Mouse (Mus musculus): ENCODE results near the gene 4931409K22Rik. TPM values are rescaled to one million over a fixed set of nuclear protein-coding genes. Genes with fewer than 3 reads are reported as not detected.

Gene 4931409K22Rik
- polyA plus RNA-seq, 1 experiment = not detected

GRCm38 (mm10) chr5:24542643-24543042, 14.0 kb downstream of the 4931409K22Rik start:
- Histone ChIP-seq H3K79me2 (ENCODE audit: control insufficient read depth, insufficient read depth) (no peaks in the 10 kb centered on the region), H3K27me3 (ENCODE audit: control insufficient read depth, insufficient read depth, insufficient read length) (peaks cover 25% of the 10 kb centered on the region), H3K36me3 (ENCODE audit: control insufficient read depth, insufficient read depth) (no peaks in the 10 kb centered on the region), H3K4me3 (no peak overlapping the region), H3K4me2 (ENCODE audit: low read depth) (no peak overlapping the region), H3ac (ENCODE audit: control insufficient read depth, insufficient read length) (no peak overlapping the region)
- TF ChIP-seq TCF12 (IDR thresholded peaks at IDR 0.05; ENCODE audit: insufficient read depth, poor library complexity, severe bottlenecking) = no peak
- TF ChIP-seq REST (IDR thresholded peaks at IDR 0.05; ENCODE audit: insufficient read depth, insufficient read length) = no peak
- TF ChIP-seq MYOG (IDR thresholded peaks at IDR 0.05; ENCODE audit: control insufficient read depth in 1 of 3, insufficient read depth in 1 of 3, insufficient read length in 2 of 3, low read depth in 2 of 3) = no peak
- TF ChIP-seq USF1 (IDR thresholded peaks at IDR 0.05; ENCODE audit: low read depth) = no peak
- no peak for TF ChIP-seq E2F4 (IDR thresholded peaks at IDR 0.05; ENCODE audit: insufficient read depth)
- TF ChIP-seq POLR2A (IDR thresholded peaks at IDR 0.05; ENCODE audit: insufficient read length, low read depth) = no peak
- TF ChIP-seq SRF (IDR thresholded peaks at IDR 0.05; ENCODE audit: control insufficient read depth, insufficient read length, low read depth) = no peak
- no peak for TF ChIP-seq MAX (IDR thresholded peaks at IDR 0.05; ENCODE audit: low read depth)
- no peak for TF ChIP-seq MYOD1 (IDR thresholded peaks at IDR 0.05; ENCODE audit: control insufficient read depth in 1 of 3, insufficient read length in 2 of 3, low read depth in 2 of 3)
- TF ChIP-seq CEBPB (IDR thresholded peaks at IDR 0.05; ENCODE audit: insufficient read depth, poor library complexity, severe bottlenecking) = no peak
- TF ChIP-seq POLR2AphosphoS2 (IDR thresholded peaks at IDR 0.05; ENCODE audit: insufficient read length, low read depth) = no peak
- TF ChIP-seq TCF3 (IDR thresholded peaks at IDR 0.05; ENCODE audit: insufficient read length, low read depth) = no peak

GRCm38 (mm10) chr5:24541144-24541569, 15.5 kb downstream of the 4931409K22Rik start:
- H3K36me3 ChIP-seq (ENCODE audit: control insufficient read depth, insufficient read depth) = no peaks in the 10 kb centered on the region
- no peak overlapping the region for H3K4me3 ChIP-seq
- no peak overlapping the region for H3ac ChIP-seq (ENCODE audit: control insufficient read depth, insufficient read length)
- no peaks in the 10 kb centered on the region for H3K79me2 ChIP-seq (ENCODE audit: control insufficient read depth, insufficient read depth)
- no peak overlapping the region for H3K4me2 ChIP-seq (ENCODE audit: low read depth)
- no peak for TF ChIP-seq TCF12 (IDR thresholded peaks at IDR 0.05; ENCODE audit: insufficient read depth, poor library complexity, severe bottlenecking)
- no peak for TF ChIP-seq TCF3 (IDR thresholded peaks at IDR 0.05; ENCODE audit: insufficient read length, low read depth)
- no peak for TF ChIP-seq E2F4 (IDR thresholded peaks at IDR 0.05; ENCODE audit: insufficient read depth)
- no peak for TF ChIP-seq MYOG (IDR thresholded peaks at IDR 0.05; ENCODE audit: control insufficient read depth in 1 of 3, insufficient read depth in 1 of 3, insufficient read length in 2 of 3, low read depth in 2 of 3)
- no peak for TF ChIP-seq MYOD1 (IDR thresholded peaks at IDR 0.05; ENCODE audit: control insufficient read depth in 1 of 3, insufficient read length in 2 of 3, low read depth in 2 of 3)
- TF ChIP-seq MAX (IDR thresholded peaks at IDR 0.05; ENCODE audit: low read depth) = no peak
- TF ChIP-seq REST (IDR thresholded peaks at IDR 0.05; ENCODE audit: insufficient read depth, insufficient read length) = no peak
- no peak for TF ChIP-seq CEBPB (IDR thresholded peaks at IDR 0.05; ENCODE audit: insufficient read depth, poor library complexity, severe bottlenecking)
- TF ChIP-seq SRF (IDR thresholded peaks at IDR 0.05; ENCODE audit: control insufficient read depth, insufficient read length, low read depth) = no peak
- H3K27me3 ChIP-seq (ENCODE audit: control insufficient read depth, insufficient read depth, insufficient read length) = peaks cover 38% of the 10 kb centered on the region

DNA sequence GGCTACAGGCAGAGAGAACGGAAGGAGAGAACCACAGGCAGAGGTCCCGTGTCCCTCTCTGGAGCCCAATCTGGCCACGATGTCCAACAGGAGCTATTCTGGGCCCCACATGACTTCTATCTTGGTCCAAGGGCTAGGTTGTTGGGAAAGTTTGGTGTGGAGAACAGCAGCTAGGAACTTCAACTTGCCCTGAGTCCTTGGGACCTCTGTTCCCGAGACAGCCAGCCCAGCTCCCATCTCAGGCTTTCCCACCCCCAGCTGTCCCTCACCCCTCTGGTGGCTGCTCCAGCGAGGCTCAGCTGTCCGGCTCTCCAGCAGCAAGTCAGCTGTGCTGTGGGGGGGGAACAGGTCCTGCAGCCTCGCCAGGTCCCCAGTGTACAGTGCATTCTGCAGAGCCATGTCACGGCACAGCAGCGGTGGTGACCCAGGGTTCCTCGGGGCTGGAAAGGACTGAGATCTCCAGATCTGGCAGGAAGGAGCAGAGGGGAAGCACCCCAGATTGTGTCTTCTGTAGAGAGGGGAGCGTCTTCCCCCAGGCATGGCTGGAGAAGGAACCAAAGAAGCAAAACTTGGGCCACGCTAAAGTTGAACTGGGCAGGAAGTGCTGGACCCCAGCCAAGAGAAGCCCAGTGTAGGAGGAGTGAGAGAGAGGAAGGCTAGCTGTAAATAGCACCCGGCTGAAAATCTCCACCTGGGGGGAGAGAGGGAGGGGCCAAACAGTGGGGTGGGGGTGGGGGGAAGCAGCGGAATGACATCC, 16.0 kb downstream of the 4931409K22Rik start, which contains the start of gene Asb10:
Asb10 (minus strand) TSS at position 592 of the 757 bp plus-strand sequence.
- no peak within 1 kb of the TSS for H3K4me3 ChIP-seq
- no peak for TF ChIP-seq SRF (IDR thresholded peaks at IDR 0.05; ENCODE audit: control insufficient read depth, insufficient read length, low read depth)
- peak; percentile 63 to 91 (median 89) for TF ChIP-seq MYOG (IDR thresholded peaks at IDR 0.05; ENCODE audit: control insufficient read depth in 1 of 3, insufficient read depth in 1 of 3, insufficient read length in 2 of 3, low read depth in 2 of 3)
- TF ChIP-seq REST (IDR thresholded peaks at IDR 0.05; ENCODE audit: insufficient read depth, insufficient read length) = no peak
- TF ChIP-seq MAX (IDR thresholded peaks at IDR 0.05; ENCODE audit: low read depth) = no peak
- TF ChIP-seq CEBPB (IDR thresholded peaks at IDR 0.05; ENCODE audit: insufficient read depth, poor library complexity, severe bottlenecking) = no peak
- TF ChIP-seq MYOD1 (IDR thresholded peaks at IDR 0.05; ENCODE audit: control insufficient read depth in 1 of 3, insufficient read length in 2 of 3, low read depth in 2 of 3) = peak in 2 of 3 experiments; percentile 45 to 83
- TF ChIP-seq E2F4 (IDR thresholded peaks at IDR 0.05; ENCODE audit: insufficient read depth) = no peak
- TF ChIP-seq POLR2AphosphoS2 (IDR thresholded peaks at IDR 0.05; ENCODE audit: insufficient read length, low read depth) = no peak
- H3K27me3 ChIP-seq (ENCODE audit: control insufficient read depth, insufficient read depth, insufficient read length) = peaks cover 44% of the 10 kb centered on the region

DNA sequence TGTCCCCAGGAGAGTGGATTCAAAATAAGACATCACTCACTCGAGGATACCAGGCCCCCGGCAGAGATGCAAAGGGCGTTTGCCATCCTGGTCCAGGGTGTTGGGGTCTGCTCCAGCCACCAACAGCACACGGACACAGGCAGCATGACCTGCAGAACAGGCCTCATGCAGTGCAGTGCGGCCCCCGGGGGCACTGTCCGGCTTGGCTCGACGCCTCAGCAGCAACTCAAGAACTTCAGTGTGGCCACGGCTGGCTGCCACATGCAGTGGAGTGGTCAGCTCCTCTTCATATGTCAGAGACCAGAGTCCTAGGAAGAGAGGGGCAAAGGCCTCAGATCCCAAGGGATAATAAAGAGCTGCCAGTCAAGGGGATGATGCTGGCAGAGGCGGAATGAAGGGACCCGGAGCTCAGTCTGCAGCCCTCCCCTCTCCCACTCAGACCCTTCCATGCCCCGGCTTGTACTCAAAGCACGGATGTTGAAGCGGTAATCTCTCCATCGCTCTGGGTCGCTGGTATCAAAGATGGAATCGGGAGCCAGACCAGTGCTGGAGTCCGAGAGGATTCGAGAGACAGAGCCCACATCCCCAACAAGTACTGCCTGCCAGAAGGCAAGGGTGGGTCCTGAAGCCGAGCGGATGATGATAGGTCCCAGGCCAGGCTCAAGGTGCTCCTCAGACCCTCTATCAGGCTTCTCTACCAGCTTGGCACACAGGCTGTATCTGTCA, 16.9 kb downstream of the 4931409K22Rik start:
- H3K36me3 ChIP-seq (ENCODE audit: control insufficient read depth, insufficient read depth) = no peaks in the 10 kb centered on the region
- H3K4me3 ChIP-seq = no peak overlapping the region
- no peak for TF ChIP-seq CEBPB (IDR thresholded peaks at IDR 0.05; ENCODE audit: insufficient read depth, poor library complexity, severe bottlenecking)
- TF ChIP-seq USF1 (IDR thresholded peaks at IDR 0.05; ENCODE audit: low read depth) = no peak
- no peak for TF ChIP-seq MYOG (IDR thresholded peaks at IDR 0.05; ENCODE audit: control insufficient read depth in 1 of 3, insufficient read depth in 1 of 3, insufficient read length in 2 of 3, low read depth in 2 of 3)
- TF ChIP-seq POLR2AphosphoS2 (IDR thresholded peaks at IDR 0.05; ENCODE audit: insufficient read length, low read depth) = no peak
- TF ChIP-seq TCF12 (IDR thresholded peaks at IDR 0.05; ENCODE audit: insufficient read depth, poor library complexity, severe bottlenecking) = no peak
- TF ChIP-seq REST (IDR thresholded peaks at IDR 0.05; ENCODE audit: insufficient read depth, insufficient read length) = no peak
- no peak for TF ChIP-seq E2F4 (IDR thresholded peaks at IDR 0.05; ENCODE audit: insufficient read depth)
- TF ChIP-seq SRF (IDR thresholded peaks at IDR 0.05; ENCODE audit: control insufficient read depth, insufficient read length, low read depth) = no peak
- no peak for TF ChIP-seq MAX (IDR thresholded peaks at IDR 0.05; ENCODE audit: low read depth)
- no peak for TF ChIP-seq TCF3 (IDR thresholded peaks at IDR 0.05; ENCODE audit: insufficient read length, low read depth)
- no peak for TF ChIP-seq MYOD1 (IDR thresholded peaks at IDR 0.05; ENCODE audit: control insufficient read depth in 1 of 3, insufficient read length in 2 of 3, low read depth in 2 of 3)
- no peak for TF ChIP-seq POLR2A (IDR thresholded peaks at IDR 0.05; ENCODE audit: insufficient read length, low read depth)
- H3ac ChIP-seq (ENCODE audit: control insufficient read depth, insufficient read length) = no peak overlapping the region
- no peaks in the 10 kb centered on the region for H3K79me2 ChIP-seq (ENCODE audit: control insufficient read depth, insufficient read depth)
- peaks cover 48% of the 10 kb centered on the region for H3K27me3 ChIP-seq (ENCODE audit: control insufficient read depth, insufficient read depth, insufficient read length)
- no peak overlapping the region for H3K4me2 ChIP-seq (ENCODE audit: low read depth)

More for the DNA sequence above, 16.0 kb downstream of the 4931409K22Rik start, which contains the start of gene Asb10:
- no peak within 1 kb of the TSS for H3ac ChIP-seq (ENCODE audit: control insufficient read depth, insufficient read length)
- no peaks in the 10 kb centered on the region for H3K36me3 ChIP-seq (ENCODE audit: control insufficient read depth, insufficient read depth)
- H3K79me2 ChIP-seq (ENCODE audit: control insufficient read depth, insufficient read depth) = no peaks in the 10 kb centered on the region
- H3K4me2 ChIP-seq (ENCODE audit: low read depth) = peak within 1 kb of the TSS; percentile 59
